Mouse (Mus musculus) embryonic fibroblast, embryonic 13.5 days (primary cell): ENCODE measurements around the gene Pyroxd2.

Source experiments
- CTCF ChIP-seq: IDR thresholded peaks from 2 replicates; pipeline ENCODE4 v1.5.1; 2011; ENCODE audit warnings: mild to moderate bottlenecking, control low read depth, low read length, moderate library complexity, borderline replicate concordance; ENCODE audit not compliant: insufficient read depth
- POLR2A ChIP-seq: IDR thresholded peaks from 2 replicates; pipeline ENCODE4 v1.6.1; 2011; ENCODE audit warnings: low read depth, mild to moderate bottlenecking, control low read depth, low read length, moderate library complexity

- TF ChIP-seq CTCF: no peak
- TF ChIP-seq POLR2A: no peak
Observed at GRCm38 (mm10) chr19:42678191-42678590, 74.4 kb downstream of the Pyroxd2 start.
